Mouse (Mus musculus) right cerebral cortex, postnatal 4 days (tissue): ENCODE results near the gene Slc25a38.

ENCODE experiments used
- DNase-seq: peaks from one replicate; pipeline ENCODE4 v3.0.0-alpha.2; 2022

The Slc25a38 gene

GRCm38 (mm10) chr9:120149222-120149828, 39.2 kb downstream of the Slc25a38 start, which contains the start of gene Mobp:
Gene Mobp, plus strand, starts transcription at chr9:120149707.
- DNase-seq, result no peak

- no peak for DNase-seq
Measured at GRCm38 (mm10) chr9:120151152-120151551, 41.0 kb downstream of the Slc25a38 start.

- DNase-seq, result no peak
Measured at GRCm38 (mm10) chr9:120151906-120152399, 41.8 kb downstream of the Slc25a38 start.

- no peak for DNase-seq
Measured at GRCm38 (mm10) chr9:120158047-120158446, 47.9 kb downstream of the Slc25a38 start.

GRCm38 (mm10) chr9:120163862-120164261, 53.7 kb downstream of the Slc25a38 start:
- DNase-seq, result no peak

GRCm38 (mm10) chr9:120167826-120168225, 57.7 kb downstream of the Slc25a38 start:
- DNase-seq, result no peak

- DNase-seq, result peak; percentile 77
Measured at GRCm38 (mm10) chr9:120171295-120171694, 61.1 kb downstream of the Slc25a38 start.
